11 mouse cellular contexts compared by ENCODE assay signal in the genomic region with DNA sequence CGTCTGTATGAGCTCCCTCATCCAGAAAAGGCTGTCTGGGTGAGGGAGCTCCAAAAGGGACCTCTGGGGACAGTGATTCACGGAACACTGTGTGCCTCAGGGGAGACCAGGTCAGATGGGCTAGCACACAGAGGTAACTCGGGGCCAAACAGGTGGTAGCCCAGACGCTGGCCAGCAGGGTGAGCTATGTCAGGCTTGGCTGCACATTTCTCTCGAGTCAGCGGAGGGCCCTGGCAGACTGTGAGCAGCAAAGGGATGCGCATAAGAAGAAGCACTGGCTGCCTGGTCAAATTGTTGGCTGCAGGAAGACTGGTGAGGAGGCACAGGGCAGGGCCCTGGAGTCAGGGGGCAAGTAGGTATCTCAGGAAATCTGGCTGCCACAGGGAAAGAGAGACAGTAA. TPM values are rescaled to one million over a fixed set of nuclear protein-coding genes. Genes with fewer than 3 reads are reported as not detected.
DNase-seq lines count a peak whose midpoint lies in the region; ATAC-seq lines count a peak whose summit lies in the region.
"Had no signal": no experiment of that assay in that cellular context is flagged by ENCODE, and none has a peak within 500 bp of the region (broad histone marks: within the 10 kb centered on the region; RNA-seq: fewer than 3 reads in every experiment).

No protein-coding gene starts in this region.

- H3K4me3 ChIP-seq in hindbrain, embryonic 15.5 days = no peak overlapping the region
- no peak overlapping the region for H3K4me3 ChIP-seq in hindbrain, embryonic 13.5 days
- H3K4me3 ChIP-seq: limb, embryonic 13.5 days; megakaryocyte, embryonic 14.5 days had no signal

- 24% methylated on average over 7 of the region's 7 CpGs for WGBS in hindbrain, embryonic 15.5 days
- WGBS in hindbrain, embryonic 13.5 days = 35% methylated on average over 7 of the region's 7 CpGs

- H3K9me3 ChIP-seq in hindbrain, embryonic 15.5 days = no peaks in the 10 kb centered on the region
- H3K9me3 ChIP-seq in hindbrain, embryonic 13.5 days = peaks cover under 1% of the 10 kb centered on the region; the same call in 1 of the 2 replicates

- no peak for ATAC-seq in hindbrain, embryonic 15.5 days (ENCODE audit: low FRiP score, low read depth)
- ATAC-seq in hindbrain, embryonic 13.5 days (ENCODE audit: low FRiP score) = no peak
- no peak for ATAC-seq in activated CD4-positive, CD25-positive, alpha-beta regulatory T cell, adult 4 months
- ATAC-seq: Patski had no signal

- peak; percentile 51 for DNase-seq in ES-CJ7 (ENCODE audit: low read depth, low spot score)
- peak; percentile 92 to 93 for DNase-seq in cerebellum, postnatal 14 days
- peak; percentile 85 for DNase-seq in kidney, adult 9 months
- no peak for DNase-seq in neural tube, embryonic 10.5 days (ENCODE audit: extremely low spot score, low spot score)
- DNase-seq in B cell, adult 2 months = no peak

- H3K4me2 ChIP-seq in hindbrain, embryonic 15.5 days = no peak overlapping the region
- H3K4me2 ChIP-seq in hindbrain, embryonic 13.5 days = no peak overlapping the region
- H3K4me2 ChIP-seq: limb, embryonic 13.5 days had no signal

- 0 out of 2 replicates have a peak overlapping the region, but pooled peaks have one; percentile 27 for H3K27ac ChIP-seq in hindbrain, embryonic 15.5 days (replicated peaks)
- no peak overlapping the region for H3K27ac ChIP-seq in hindbrain, embryonic 13.5 days
- H3K27ac ChIP-seq: limb, embryonic 13.5 days had no signal

- H3K4me1 ChIP-seq in hindbrain, embryonic 15.5 days (replicated peaks) = peaks cover 8% of the 10 kb centered on the region; the same call in 1 of the 2 replicates
- peaks cover 4% of the 10 kb centered on the region for H3K4me1 ChIP-seq in hindbrain, embryonic 13.5 days (replicated peaks)

- no peaks in the 10 kb centered on the region for H3K27me3 ChIP-seq in hindbrain, embryonic 15.5 days
- H3K27me3 ChIP-seq in hindbrain, embryonic 13.5 days = peaks cover 32% of the 10 kb centered on the region
- H3K27me3 ChIP-seq: megakaryocyte, embryonic 14.5 days; Patski had no signal

- peaks cover 18% of the 10 kb centered on the region; the same call in 1 of the 2 replicates for H3K36me3 ChIP-seq in hindbrain, embryonic 15.5 days
- H3K36me3 ChIP-seq in hindbrain, embryonic 13.5 days = peaks cover 14% of the 10 kb centered on the region
- H3K36me3 ChIP-seq: limb, embryonic 13.5 days had no signal

- H3K9ac ChIP-seq in hindbrain, embryonic 15.5 days = no peak overlapping the region
- H3K9ac ChIP-seq in hindbrain, embryonic 13.5 days = no peak overlapping the region
- H3K9ac ChIP-seq: limb, embryonic 13.5 days had no signal

RNA-seq across cellular contexts. Expression of a gene that starts 4.6 kb away (rescaled TPM):
- 10.7 and 11.6 TPM in 2 replicates for polyA plus RNA-seq in hindbrain, embryonic 15.5 days (2015; fragmentation: Nextera tagmentation; extraction: Ambion mirVana)
- 6.1 and 6.7 TPM in 2 replicates for polyA plus RNA-seq in hindbrain, embryonic 13.5 days (2015; fragmentation: Nextera tagmentation; extraction: Ambion mirVana)
- polyA plus RNA-seq in activated CD4-positive, CD25-positive, alpha-beta regulatory T cell, adult 4 months (2017; shearing (Covaris generic)) = not detected

RNA-seq across cellular contexts. Expression of a gene that starts 30.1 kb away (rescaled TPM):
- polyA plus RNA-seq in hindbrain, embryonic 15.5 days (2015; fragmentation: Nextera tagmentation; extraction: Ambion mirVana) = 5.0 and 5.1 TPM in 2 replicates
- 5.4 and 5.9 TPM in 2 replicates for polyA plus RNA-seq in hindbrain, embryonic 13.5 days (2015; fragmentation: Nextera tagmentation; extraction: Ambion mirVana)
- polyA plus RNA-seq in activated CD4-positive, CD25-positive, alpha-beta regulatory T cell, adult 4 months (2017; shearing (Covaris generic)) = not detected

Comparison
In these comparisons a context has a peak if more than half of its experiments do, and no peak if none do; other contexts are left out.
1. DNase-seq: peak in ES-CJ7 (single experiment), cerebellum, postnatal 14 days (2 of 2) and kidney, adult 9 months (single experiment); none in neural tube, embryonic 10.5 days (single experiment) and B cell, adult 2 months (0 of 2).